Mouse (Mus musculus) E14TG2a.4 (cell line): ENCODE results near the gene Olfr1217.
"Not testable (repeated sequence)": the region's sequence is repeated elsewhere in the genome, so short reads cannot be mapped to it uniquely, and the experiment has no call there.

ENCODE experiments used
- CTCF ChIP-seq: conservative IDR thresholded peaks from 2 replicates; pipeline ENCODE4 v1.5.1; 2014; ENCODE audit warnings: low read length
- NANOG ChIP-seq: IDR thresholded peaks from 2 replicates; pipeline ENCODE4 v1.6.1; 2014; ENCODE audit warnings: borderline replicate concordance, low read length, mixed read lengths

DNA sequence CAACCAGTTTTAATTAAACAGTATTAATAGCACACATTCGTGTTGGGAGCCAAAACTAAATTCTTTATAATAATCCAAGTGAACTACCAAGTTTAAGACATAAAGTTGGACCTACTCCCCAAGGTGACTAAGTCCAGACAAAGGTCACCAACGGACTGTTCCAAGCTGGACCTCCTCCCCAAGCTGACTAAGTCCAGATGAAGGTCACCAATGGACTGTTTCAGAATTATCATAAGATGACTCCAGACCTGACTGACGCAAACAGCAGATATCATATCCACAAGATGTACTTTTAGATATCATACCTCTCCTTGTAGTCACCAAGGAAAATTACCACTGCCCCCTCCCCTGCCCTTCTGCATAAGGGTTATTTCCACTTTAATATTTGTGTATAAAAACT, 10.4 kb downstream of the Olfr1217 start:
- not testable (repeated sequence) for TF ChIP-seq CTCF, NANOG
